Mouse (Mus musculus) layer of hippocampus, adult 11-12 months (tissue): ENCODE results near the gene Cyp2j7.
"Not testable (repeated sequence)": the region's sequence is repeated elsewhere in the genome, so short reads cannot be mapped to it uniquely, and the experiment has no call there.

Experiments used
- DNase-seq: peaks from one replicate; pipeline ENCODE4 v3.0.0; 2022; ENCODE audit warnings: low spot score

Gene Cyp2j7

GRCm38 (mm10) chr4:96236559-96236958 is at the start of gene Cyp2j7:
Gene Cyp2j7, minus strand, starts transcription at chr4:96236659.
- no peak for DNase-seq

GRCm38 (mm10) chr4:96276896-96277295 is 40.4 kb upstream of the Cyp2j7 start:
- DNase-seq: not testable (repeated sequence)

GRCm38 (mm10) chr4:96273907-96274306 is 37.4 kb upstream of the Cyp2j7 start:
- DNase-seq: peak; percentile 82

GRCm38 (mm10) chr4:96196701-96197100 is 39.8 kb downstream of the Cyp2j7 start:
- no peak for DNase-seq

GRCm38 (mm10) chr4:96189321-96189720 is 47.1 kb downstream of the Cyp2j7 start:
- not testable (repeated sequence) for DNase-seq

- not testable (repeated sequence) for DNase-seq
Measured at GRCm38 (mm10) chr4:96188671-96189070, 47.8 kb downstream of the Cyp2j7 start.

- not testable (repeated sequence) for DNase-seq
Measured at GRCm38 (mm10) chr4:96188146-96188545, 48.3 kb downstream of the Cyp2j7 start.

GRCm38 (mm10) chr4:96184716-96185115 is 51.7 kb downstream of the Cyp2j7 start:
- not testable (repeated sequence) for DNase-seq

GRCm38 (mm10) chr4:96162839-96163238 is 73.6 kb downstream of the Cyp2j7 start:
- DNase-seq: no peak

- DNase-seq: no peak
Measured at GRCm38 (mm10) chr4:96161575-96161974, 74.9 kb downstream of the Cyp2j7 start.
